Mouse (Mus musculus) adrenal gland, adult 18-20 months (tissue): ENCODE data around the gene Apbb2. TPM values are rescaled to one million over a fixed set of nuclear protein-coding genes. Genes with fewer than 3 reads are reported as not detected.

Experiments
- DNase-seq, 2 experiments: peaks; one replicate each; pipeline ENCODE4 v3.0.0; 2021 to 2022; ENCODE audit warnings: low spot score in 2 of 2
- total RNA-seq, 2 experiments: library from RNA; stranded (reverse); gene quantifications; 1 replicate in 1 of 2; 2 replicates in 1 of 2; pipeline ENCODE4 v1.2.3; 2021

Apbb2 gene
- total RNA-seq, 2 experiments from 2014 or later, result 37.4 to 54.0 TPM

DNA sequence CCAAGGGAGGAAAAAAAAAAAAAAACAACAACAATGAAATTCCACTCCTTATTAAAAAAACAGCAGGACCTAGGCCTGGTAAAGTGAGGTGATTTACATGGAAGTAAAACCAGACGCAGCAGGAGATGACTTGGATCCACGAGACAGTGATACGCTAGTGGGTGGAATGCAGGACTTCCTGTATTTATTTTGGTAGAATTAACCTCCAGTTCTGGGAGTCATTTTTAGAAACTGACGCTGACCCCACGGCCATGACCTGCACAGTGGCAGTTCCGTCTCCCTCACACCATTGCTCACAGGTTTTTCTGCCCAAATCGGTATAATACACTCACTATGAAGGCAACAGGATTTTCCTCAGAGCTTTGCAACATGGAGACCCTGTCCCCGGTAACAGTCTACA is 14.8 kb downstream of the Apbb2 start:
- DNase-seq, result no peak

DNA sequence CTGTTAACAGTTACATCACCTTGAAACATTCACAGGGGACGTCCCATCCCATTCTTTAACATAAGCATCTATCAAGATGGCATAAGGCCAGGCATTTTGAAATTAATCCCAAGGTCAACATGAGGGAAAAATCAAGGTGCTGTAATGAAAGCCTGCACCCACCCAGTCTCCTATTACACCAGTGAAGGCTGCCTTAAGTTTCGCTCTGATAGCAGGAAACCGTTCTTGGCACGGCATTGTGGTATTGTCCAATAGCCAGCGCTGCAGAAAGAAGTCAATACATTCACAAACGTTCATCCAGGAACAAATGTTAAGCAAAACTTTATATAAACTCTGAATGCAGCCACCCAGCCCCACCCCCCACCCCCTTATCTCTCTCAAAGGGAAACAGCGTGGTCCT is 15.4 kb downstream of the Apbb2 start:
- DNase-seq, result no peak

DNA sequence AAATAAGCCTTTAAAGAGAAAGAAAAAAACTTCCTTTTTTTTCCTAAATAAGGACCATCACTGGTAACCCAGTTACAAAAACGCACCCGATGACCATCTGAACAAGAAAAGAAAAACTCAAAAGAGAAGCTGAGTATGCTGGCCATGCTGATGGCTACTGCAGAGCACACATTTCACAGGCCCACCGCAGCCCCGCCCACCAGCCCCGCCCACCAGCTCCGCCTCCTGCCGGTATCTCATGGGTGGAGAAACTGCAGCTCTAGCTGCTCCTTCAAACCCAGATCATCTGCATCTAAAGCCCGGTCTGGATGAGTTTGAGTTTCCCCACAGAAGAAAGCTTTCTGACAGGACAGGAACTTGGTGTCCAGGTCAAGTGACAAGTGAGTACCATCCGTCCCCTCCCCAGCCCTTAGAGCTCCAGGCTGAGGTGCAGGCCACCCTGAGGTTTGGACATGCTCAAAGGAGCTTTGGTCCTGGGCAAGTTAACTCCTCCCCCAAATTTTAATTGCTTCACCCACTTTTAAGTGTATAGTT is 16.2 kb downstream of the Apbb2 start:
- DNase-seq, result no peak

DNA sequence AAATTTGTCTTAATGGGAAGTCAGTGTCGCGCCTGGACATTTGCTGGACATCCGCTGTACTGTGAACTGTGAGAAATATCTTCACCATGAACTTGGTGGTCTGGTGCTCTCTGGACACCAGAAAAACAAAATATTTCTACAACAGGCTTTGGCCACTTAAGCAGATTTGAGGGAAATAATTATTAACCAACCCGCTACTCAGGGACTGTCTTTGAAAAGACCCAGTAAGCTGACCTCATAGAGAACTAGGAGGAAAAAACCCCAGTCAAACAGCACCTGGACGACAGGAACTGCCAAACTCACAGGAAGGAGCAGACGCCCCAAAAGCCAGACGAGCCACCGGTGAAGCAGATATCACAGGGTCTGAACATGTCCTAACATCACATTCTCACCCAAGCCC is 18.2 kb downstream of the Apbb2 start:
- no peak for DNase-seq

DNA sequence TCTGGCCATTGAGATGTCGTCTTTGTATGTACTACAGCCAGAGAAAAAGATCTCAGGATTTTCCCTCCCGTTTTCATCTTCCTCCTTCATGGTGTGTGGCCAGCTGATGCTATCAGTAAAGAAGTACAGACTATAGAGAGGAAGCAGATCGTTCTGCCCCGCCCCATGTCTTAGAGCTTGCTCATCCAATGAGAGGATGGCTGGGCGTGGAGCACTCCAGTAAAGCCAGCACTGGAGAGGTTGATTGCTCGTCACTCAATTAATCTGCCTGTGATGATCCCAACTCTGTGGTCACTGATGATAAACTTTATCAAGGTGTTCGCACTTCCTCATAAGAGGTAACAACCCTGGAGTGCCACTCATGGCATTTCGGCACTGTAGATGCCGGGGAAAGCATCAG is 18.7 kb downstream of the Apbb2 start:
- DNase-seq, result no peak

DNA sequence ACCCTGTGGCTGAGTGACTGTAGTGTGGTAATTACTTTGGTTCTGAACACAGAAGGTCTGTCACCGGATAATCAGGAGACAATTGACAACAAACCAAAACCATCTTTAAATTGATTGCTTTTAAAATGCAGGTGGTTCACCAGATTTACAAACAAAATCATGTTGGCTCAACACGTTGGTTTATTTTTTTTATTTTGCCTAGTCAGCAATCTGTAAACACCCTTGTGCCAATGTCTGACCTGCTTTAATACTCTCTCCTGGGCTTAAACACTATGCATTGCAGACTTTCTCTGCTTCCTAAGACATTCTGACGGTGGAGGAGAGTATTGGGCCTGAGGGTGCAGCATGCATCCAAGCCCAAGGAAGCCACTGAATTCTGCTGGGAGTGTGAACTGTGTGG is 22.3 kb downstream of the Apbb2 start:
- DNase-seq, result no peak

DNA sequence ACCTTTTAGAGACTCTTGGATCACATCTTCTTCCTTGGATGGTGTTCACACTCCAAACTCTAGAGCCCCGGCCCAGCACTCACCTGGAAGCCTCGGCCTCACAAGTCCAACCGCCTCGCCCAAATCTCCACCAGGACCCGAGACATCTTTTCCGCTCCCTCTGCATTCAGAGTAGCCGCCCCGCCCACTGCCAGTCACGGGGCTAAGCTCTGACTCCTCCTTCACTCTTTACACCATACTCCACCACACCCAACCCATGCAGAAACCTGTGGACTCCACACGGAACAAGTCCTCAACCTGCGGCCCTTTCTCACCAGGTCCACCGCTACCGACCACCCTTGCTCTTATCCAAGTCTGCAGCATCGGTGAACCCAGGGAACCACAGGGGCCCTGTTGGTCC is 23.7 kb downstream of the Apbb2 start:
- no peak for DNase-seq

DNA sequence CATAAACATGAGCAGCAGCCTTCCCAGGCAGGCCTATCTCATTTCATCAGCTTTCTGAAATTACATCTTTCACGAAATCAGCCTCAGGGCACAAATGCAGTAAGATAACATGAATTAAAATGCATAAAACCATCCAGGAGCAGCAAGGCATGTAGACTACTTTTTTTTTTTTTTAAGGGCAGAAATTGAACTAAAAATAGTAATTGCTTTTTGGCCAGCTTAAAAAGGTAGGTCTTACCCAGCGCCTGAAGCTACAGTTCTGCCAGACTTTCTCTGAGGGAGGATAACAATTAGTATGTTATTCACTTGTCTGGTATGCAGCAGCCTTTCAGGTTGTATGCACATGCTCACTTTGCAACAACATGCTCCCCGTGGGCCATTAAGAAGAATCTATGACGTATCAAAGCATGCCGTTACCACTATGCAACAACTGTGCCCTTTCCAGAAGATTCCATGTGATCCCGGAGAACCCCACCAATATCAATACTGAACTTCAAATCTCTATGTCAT is 32.3 kb downstream of the Apbb2 start:
- DNase-seq, result no peak

DNA sequence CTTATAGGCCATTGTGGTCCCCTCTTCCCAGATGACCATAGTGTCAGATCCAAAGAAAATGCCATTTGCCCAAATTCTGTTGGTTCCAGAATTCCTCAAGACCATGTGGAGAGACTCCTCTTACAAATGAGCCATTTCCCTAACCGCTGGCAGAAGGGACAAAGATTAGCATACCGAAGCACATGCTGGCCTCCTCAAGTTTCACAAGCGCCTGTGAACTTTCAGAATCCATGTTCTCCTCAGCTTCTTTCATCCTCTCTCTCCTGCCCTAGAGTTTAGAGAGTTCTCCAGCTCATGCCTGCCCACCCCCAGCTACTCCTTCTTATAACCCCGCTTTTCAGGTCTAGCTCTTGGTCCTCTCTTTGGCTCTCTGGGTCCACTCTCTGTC is 35.6 kb downstream of the Apbb2 start:
- DNase-seq, result no peak

DNA sequence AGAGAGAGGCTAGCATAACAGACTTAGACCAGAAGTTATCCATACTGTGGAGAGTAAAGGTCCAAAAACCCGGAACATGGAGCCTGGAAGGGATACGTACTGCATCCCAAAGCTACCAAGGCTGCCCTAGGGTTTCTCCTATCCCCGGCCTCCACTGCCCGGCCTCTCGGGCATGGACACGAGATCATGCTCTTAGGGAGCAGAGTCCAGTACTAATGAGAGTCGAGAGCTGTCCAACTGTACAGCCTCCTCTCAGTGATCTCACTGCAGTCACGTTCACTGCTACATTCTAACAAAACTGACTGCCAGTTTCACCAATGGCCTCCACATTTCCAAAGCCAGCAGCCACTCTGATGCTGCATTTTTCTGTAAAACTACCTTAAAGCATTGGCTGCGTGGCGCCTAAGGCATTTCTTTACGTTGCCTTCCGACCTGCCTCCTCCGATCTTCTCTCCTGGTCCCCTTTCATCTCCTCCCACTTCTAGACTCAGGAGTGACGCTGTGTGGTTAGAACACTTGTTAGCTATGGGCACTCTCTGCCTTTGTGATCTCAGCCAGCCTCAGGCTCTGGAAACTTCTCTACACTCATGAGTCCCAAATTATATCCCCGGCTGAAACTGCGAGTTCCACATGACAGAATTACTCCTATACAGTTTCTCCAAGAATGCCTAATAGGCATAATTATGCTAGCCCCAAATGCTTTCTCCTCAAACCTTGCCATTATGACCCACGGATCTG is 36.1 kb downstream of the Apbb2 start:
- no peak for DNase-seq

DNA sequence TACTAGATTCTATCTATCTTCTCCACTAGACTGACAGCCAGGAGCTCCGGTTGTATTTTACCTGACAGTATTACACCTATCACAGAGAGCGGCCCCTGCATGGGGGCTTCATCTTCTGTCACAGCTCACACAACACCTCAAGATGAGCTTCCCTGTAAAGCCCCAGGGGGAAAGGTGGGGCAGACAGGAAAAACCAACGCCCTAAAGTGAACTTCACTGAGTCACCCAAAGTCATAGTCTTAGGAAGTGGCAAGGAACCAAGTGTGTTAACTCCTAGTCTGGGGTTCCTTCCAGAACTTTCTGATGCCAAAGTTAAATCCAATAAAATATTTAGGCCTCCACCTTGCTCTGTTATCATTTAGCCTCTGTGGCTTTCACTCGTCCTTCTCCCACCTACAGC is 39.5 kb downstream of the Apbb2 start:
- DNase-seq, result no peak

DNA sequence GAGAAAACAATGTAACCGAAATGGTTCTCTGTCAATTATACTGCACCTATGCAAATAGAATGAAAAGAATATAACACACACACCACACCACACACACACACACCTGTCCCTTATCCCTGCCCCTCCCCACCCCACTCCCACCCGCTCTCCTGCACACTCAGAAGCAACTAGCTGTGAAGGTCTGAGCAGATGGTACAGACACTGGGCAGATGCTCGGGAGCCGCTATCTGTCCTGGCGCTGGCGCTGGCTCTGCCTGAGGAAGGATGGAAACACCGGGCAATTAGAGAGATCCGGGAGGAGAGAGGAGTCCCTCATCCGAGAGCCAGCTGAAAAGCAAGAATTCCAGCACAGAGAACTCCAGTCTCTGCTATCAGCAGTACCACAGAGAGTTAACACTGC is 42.3 kb downstream of the Apbb2 start:
- no peak for DNase-seq

DNA sequence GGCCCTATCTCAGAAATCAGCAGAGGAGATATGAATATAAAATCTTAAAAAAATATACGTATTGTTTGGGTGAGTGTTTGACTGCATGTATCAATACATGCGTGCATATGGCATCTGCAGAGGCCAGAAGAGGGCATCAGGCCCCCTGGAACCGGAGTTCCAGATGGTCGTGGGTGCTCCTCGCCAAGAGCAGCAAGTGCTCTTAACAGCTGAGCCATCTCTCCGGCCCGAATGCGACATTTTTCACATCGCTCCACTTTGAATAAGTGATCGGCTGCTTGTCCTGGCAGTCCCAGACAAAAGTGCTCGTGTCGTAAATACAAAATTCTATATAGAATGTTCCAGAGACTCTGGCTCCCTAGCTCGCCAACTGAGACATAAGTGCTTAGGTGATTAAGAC is 43.4 kb downstream of the Apbb2 start:
- DNase-seq, result no peak

DNA sequence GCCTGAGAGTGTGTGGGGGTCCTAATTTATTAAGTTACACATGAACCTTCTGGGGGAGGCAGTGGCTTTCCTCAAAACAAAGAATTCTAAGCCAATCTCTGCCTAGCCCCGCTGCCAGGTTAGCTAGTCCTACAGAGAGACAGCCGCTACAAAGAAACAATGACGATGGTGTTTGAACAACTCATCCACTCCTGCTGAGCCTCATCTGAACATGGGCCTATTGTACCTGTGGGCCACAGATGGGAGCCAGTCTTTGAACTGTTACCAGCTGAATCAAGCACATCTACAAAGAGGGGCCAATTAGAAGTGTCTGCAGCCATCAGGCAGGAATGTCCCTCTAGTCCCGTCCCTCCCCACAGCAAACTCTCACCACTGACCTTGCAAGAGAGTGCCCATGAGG is 45.3 kb downstream of the Apbb2 start:
- DNase-seq, result no peak

DNA sequence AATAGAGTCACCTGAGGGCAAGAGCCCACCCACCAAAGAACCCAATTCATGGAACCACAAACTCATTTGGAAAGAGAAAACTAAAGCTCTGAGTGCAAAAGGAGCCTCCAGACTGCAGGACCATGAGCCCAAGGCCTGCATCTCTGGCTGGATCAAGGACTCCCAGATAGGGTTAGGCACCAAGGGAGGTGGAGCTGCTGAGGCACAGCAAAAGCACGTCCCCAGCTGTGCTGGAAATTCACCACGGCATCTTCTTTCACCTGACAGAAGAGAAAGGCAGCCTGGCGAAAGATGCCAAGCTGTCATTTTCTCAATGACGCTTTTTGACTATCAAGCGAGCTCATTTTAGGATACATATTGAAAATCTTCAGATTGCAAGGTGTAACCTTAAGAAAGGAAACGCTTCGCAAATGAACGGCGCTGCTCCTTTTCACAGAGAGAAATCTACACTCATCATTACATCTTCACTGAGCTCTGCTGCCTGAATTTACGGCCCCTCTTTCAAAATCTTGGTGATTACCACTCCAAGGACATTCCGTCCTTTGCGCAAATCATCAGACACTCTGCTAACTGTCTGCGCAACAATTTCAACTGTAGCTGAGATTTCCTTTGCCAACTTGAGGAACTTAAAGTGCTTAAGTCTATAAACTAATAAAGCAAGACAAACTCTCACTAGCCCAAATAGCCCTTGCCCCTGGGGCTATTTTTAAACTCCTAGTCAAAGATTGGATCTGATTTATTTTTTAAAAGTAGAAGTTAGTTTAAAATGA is 46.3 kb downstream of the Apbb2 start:
- peak in 1 of 2 experiments; percentile 35 for DNase-seq

DNA sequence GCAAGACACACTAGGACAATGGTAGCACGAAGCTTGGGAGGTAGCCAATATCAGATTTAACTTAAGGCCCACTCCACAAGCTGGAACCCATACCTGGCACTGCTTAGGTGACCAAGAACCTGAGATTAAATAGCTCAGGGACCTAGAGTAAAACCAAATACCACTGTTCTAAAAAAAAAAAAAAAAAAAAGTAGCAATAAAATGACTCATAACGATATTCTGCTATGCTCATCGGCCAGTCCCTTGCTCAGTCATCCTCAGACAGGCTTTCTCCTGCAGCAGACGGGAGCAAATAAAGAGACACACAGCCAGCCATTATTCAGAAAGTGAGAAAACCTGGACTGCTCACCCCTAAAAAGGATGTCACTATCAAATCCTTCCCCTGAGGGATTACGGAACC is 47.9 kb downstream of the Apbb2 start:
- no peak for DNase-seq

DNA sequence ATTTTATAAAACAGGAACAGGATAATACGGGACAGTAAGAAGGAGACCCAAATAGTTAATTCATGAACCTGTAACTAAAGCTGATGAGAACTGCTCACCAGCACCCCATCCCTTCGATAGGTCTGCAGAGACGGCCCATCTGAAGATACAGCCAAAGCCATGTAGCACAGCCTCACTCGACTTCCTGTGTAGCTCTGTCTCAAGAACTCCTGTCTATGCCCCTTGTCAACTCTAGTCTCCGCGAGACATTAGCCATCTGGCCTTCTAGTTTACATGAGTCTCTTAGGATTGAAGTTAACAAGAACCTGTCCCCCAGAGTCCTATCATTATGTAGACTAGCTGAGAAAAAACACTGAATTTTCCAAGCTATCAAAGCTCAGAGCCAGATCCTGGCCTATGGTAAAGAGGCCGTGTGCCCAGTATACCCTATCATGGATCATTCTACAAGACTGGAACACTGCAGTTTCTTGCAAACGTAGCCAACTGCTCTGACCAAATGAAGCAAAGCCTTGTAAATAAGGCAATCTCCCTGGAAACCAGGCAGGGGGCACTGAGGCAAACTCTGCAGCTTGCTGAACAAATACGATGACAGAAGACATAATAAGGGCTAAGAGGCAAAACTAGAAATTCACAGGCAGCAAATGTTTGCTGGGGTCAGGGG is 49.3 kb downstream of the Apbb2 start:
- DNase-seq, result no peak

DNA sequence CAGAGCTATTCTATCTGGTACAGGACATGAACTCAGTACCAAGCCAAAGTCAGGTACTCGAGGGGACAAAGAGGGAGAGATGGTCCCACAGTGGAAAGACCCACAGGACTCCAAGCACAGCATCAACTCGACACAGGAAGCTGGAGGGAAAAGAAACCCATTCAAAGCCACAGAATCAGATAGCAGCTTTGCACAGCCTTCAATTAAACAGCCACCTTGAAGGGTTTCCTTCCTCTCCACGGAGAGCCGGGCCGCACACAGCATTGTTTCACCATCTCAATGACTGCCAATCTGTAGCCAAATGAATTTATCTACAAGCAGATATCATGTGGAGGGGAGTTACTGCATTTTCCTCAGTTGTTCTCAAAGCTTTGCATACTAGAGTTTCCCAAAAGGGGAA is 50.6 kb downstream of the Apbb2 start:
- no peak for DNase-seq

DNA sequence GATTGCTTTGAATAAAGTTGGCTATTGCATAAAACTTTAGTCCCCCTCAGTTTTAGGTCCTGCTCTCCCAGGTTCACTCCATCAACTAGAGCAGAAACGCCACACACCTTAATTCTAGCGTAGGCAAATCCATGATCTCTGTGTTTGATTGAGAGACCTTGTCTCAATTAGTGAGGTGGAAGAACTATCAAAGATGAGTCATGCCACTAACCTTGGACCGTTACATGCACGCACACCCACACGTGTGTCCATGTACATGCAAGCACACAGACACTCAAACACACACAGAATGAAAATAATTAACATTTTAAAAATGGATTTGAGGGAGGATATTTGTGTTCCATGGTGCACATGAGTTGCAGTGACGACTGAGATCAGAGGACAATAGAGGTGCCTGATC is 51.2 kb downstream of the Apbb2 start:
- no peak for DNase-seq

DNA sequence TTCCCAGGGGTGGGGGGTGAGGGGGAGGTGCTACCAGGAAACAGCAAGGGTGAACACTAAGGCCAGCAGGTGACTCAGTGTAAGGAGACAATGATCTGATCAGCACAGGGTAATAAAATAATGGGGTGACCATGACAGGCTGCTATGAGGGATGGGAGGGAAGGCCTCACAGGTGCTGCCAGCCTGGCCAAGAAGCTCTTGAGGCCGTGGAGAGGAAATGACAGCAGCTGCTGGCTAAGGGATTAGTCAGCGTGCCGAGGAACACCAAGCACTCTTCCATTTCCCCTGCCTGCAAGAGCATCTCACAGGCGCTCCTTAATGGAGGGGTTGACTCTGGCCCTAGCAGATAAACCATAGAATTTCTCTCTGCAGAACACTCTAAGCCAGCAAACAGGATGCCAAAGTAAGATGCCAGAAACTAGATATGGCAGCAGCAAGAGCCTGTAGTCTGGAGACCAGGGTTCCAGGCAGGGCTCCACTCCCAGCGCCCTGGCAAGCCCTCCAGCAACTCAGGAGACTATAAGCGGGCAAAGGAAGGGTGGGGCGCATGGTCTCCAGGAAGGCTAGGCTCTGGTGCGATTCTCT is 58.9 kb downstream of the Apbb2 start:
- DNase-seq, result no peak

DNA sequence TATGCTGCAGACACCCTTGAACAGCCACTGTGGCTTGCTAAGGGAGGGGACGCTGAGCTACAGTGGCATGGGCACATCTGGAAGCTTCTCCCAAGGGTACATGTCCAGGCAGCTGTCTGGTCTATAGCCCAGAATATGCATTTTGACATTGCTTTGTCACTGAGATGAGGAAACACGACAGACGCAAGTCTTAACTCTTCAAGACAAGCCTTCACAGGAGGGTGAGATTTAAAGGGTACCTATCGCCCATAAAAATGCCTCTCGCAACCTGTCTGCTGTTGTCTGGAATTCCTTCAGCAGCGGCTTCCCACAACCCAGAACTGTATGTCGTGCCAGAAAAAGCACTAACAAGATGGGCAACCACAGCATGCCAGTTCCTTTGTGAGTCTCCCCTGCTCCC is 60.5 kb downstream of the Apbb2 start:
- no peak for DNase-seq

DNA sequence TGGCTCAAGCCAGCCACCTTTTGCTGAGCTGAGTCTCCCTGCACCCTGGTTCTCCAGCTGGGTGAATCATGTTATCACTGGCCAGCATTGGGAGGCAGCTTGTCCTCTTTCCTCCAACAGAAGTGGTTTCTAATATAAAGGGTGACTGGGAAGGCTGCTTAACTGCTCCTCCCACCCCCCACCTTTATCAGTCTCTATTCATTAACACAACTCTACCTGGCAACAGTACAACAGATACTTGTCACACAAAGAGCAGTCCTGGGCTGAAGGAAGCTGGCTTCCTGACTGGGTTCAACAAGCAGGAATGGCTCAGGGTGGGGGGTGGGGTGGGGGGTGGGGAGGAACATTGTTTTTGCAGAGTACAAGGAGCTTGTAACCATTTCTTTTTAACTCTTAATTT is 64.7 kb downstream of the Apbb2 start:
- DNase-seq, result no peak
